In genomic region chr5:33033121-33033520, GRCm38 (mm10) we compare ENCODE assay signal across 7 mouse cellular contexts. TPM values are rescaled to one million over a fixed set of nuclear protein-coding genes. Genes with fewer than 3 reads are reported as not detected.
DNase-seq lines count a peak whose midpoint lies in the region; ATAC-seq and TF ChIP-seq lines count a peak whose summit lies in the region.

No protein-coding gene starts in this region.

- no peak overlapping the region for H3K27ac ChIP-seq in gastrocnemius, adult 2 months
- H3K27ac ChIP-seq in hindbrain, embryonic 16.5 days (ENCODE audit: low read depth, low read length), result no peak overlapping the region

- no peaks in the 10 kb centered on the region for H3K9me3 ChIP-seq in hindbrain, embryonic 16.5 days (ENCODE audit: control insufficient read depth, low read length)

- peak; percentile 91 for DNase-seq in ZHBTc4 (ENCODE audit: low read depth, low spot score)
- DNase-seq in cerebellum, postnatal 25 days, result peak; percentile 81 to 92
- DNase-seq in gastrocnemius, adult 2 months, result peak; percentile 83
- peak; percentile 77 to 84 for DNase-seq in left cerebral cortex, postnatal 14 days (ENCODE audit: low spot score in 2 of 2)
- DNase-seq in mesoderm, embryonic 11.5 days (ENCODE audit: low read depth, low spot score), result peak; percentile 88
- peak; percentile 59 for DNase-seq in skeletal muscle tissue, adult 2 months (ENCODE audit: low read depth, low spot score)

- peak; percentile 50 for ATAC-seq in hindbrain, embryonic 16.5 days

- H3K4me3 ChIP-seq in gastrocnemius, adult 2 months, result no peak overlapping the region
- H3K4me3 ChIP-seq in hindbrain, embryonic 16.5 days (ENCODE audit: low read length), result no peak overlapping the region

- H3K4me1 ChIP-seq in hindbrain, embryonic 16.5 days (ENCODE audit: control insufficient read depth, insufficient read depth, low read depth, low read length), result peaks cover 14% of the 10 kb centered on the region

- intact Hi-C loops in gastrocnemius, adult 2 months (cut with DNase I), result loop anchor here (5.0 kb wide), 4 partner anchors 41 to 321 kb away; no protein-coding TSS in a partner anchor
- intact Hi-C loops in left cerebral cortex, postnatal 14 days (cut with DNase I), result loop anchor here (5.0 to 10.0 kb wide), 3 partner anchors 101 to 178 kb away; partner anchors contain the start of gene Prr14l

- H3K27me3 ChIP-seq in hindbrain, embryonic 16.5 days (replicated peaks; ENCODE audit: control insufficient read depth, insufficient read depth, low read length), result no peaks in the 10 kb centered on the region

- H3K36me3 ChIP-seq in hindbrain, embryonic 16.5 days (ENCODE audit: control insufficient read depth, insufficient read depth, low read length), result peaks cover under 1% of the 10 kb centered on the region; the same call in 1 of the 2 replicates

- no peak overlapping the region for H3K9ac ChIP-seq in hindbrain, embryonic 16.5 days (ENCODE audit: low read depth, low read length)

- peak; percentile 88 for TF ChIP-seq CTCF in gastrocnemius, adult 2 months (IDR thresholded peaks at IDR 0.05)

- WGBS in hindbrain, embryonic 16.5 days, result 0% methylated on average over 4 of the region's 4 CpGs

- no peak overlapping the region for H3K4me2 ChIP-seq in hindbrain, embryonic 16.5 days (ENCODE audit: low read length)

RNA-seq across cellular contexts. Expression of gene Ywhah, which starts 14.5 kb away (rescaled TPM):
- 10 to 100 TPM; 39.5 to 59.5 TPM for total RNA-seq in gastrocnemius, adult 2 months (2021)
- polyA plus RNA-seq in hindbrain, embryonic 16.5 days (2015; fragmentation: Nextera tagmentation; extraction: Ambion mirVana), result 943 and 1,074 TPM in 2 replicates
- total RNA-seq in left cerebral cortex, postnatal 14 days (2021), result 1,000 to 10,000 TPM; 1,147 to 1,287 TPM

Comparison
In these comparisons a context has a peak if more than half of its experiments do, and no peak if none do; other contexts are left out.
1. RNA of gene Ywhah, which starts 14.5 kb away (total RNA-seq): 1,147 to 1,287 TPM in left cerebral cortex, postnatal 14 days; 39.5 to 59.5 TPM in gastrocnemius, adult 2 months; every median in the first group is over 10 times any median in the second.
2. Peak in every context shown above with its lines, with median percentiles within 50 percentile points of each other: DNase-seq.